ENCODE assay signal across 8 mouse cellular contexts in genomic region chr2:85048168-85048751, GRCm38 (mm10). TPM values are rescaled to one million over a fixed set of nuclear protein-coding genes. Genes with fewer than 3 reads are reported as not detected.
DNase-seq lines count a peak whose midpoint lies in the region; ATAC-seq lines count a peak whose summit lies in the region.

No protein-coding gene starts in this region.

- H3K27me3 ChIP-seq in intestine, embryonic 15.5 days (replicated peaks), result no peaks in the 10 kb centered on the region
- H3K27me3 ChIP-seq in midbrain, embryonic 10.5 days (ENCODE audit: low read depth, poor library complexity, severe bottlenecking), result no peaks in the 10 kb centered on the region

- peaks cover 48% of the 10 kb centered on the region for H3K4me1 ChIP-seq in intestine, embryonic 15.5 days (replicated peaks)
- peaks cover 42% of the 10 kb centered on the region for H3K4me1 ChIP-seq in midbrain, embryonic 10.5 days

- H3K27ac ChIP-seq in intestine, embryonic 15.5 days, result peak overlapping the region; percentile 97
- peak overlapping the region; percentile 92 for H3K27ac ChIP-seq in midbrain, embryonic 10.5 days (replicated peaks)

- H3K9me3 ChIP-seq in intestine, embryonic 15.5 days, result no peaks in the 10 kb centered on the region
- no peaks in the 10 kb centered on the region for H3K9me3 ChIP-seq in midbrain, embryonic 10.5 days (replicated peaks)

- peaks cover 40% of the 10 kb centered on the region for H3K36me3 ChIP-seq in intestine, embryonic 15.5 days
- peaks cover 60% of the 10 kb centered on the region for H3K36me3 ChIP-seq in midbrain, embryonic 10.5 days

- H3K4me2 ChIP-seq in intestine, embryonic 15.5 days (replicated peaks), result peak overlapping the region; percentile 59

- under 1% methylated on average over 32 of the region's 44 CpGs for WGBS in intestine, embryonic 15.5 days
- 1% methylated on average over 40 of the region's 44 CpGs for WGBS in midbrain, embryonic 10.5 days

- peak overlapping the region; percentile 69 for H3K4me3 ChIP-seq in intestine, embryonic 15.5 days (replicated peaks)
- peak overlapping the region; percentile 79 for H3K4me3 ChIP-seq in midbrain, embryonic 10.5 days

- intact Hi-C loops in left cerebral cortex, postnatal 4 days (cut with DNase I), result no loop called here

- DNase-seq in adrenal gland, adult 18-20 months (ENCODE audit: low spot score in 2 of 2), result peak; percentile 61 to 67
- DNase-seq in embryo, embryonic 10.5 days (ENCODE audit: low spot score), result peak; percentile 76
- peak; percentile 63 to 84 for DNase-seq in gastrocnemius, postnatal 4 days (ENCODE audit: low spot score in 2 of 2)
- DNase-seq in left cerebral cortex, postnatal 4 days, result peak; percentile 83
- DNase-seq in midbrain, embryonic 10.5 days (ENCODE audit: low spot score), result peak; percentile 73
- peak; percentile 71 to 74 for DNase-seq in right cerebral cortex, postnatal 36 days (ENCODE audit: low spot score in 2 of 2)
- no peak for DNase-seq in yolk sac, embryonic 10.5 days (ENCODE audit: low spot score)

- ATAC-seq in intestine, embryonic 15.5 days, result peak; percentile 60

- H3K9ac ChIP-seq in intestine, embryonic 15.5 days, result peak overlapping the region; percentile 69

RNA-seq across cellular contexts. Expression of gene Tnks1bp1, which starts 0.4 kb away (rescaled TPM):
- total RNA-seq in adrenal gland, adult 18-20 months (2021), result 10 to 100 TPM; 82.1 to 89.6 TPM
- 10 to 100 TPM; 89.8 to 92.6 TPM for total RNA-seq in gastrocnemius, postnatal 4 days (2021)
- polyA plus RNA-seq in intestine, embryonic 15.5 days (2015; fragmentation: Nextera tagmentation; extraction: Ambion mirVana), result 35.2 and 35.5 TPM in 2 replicates
- 10 to 100 TPM; 80.1 to 91.9 TPM for total RNA-seq in left cerebral cortex, postnatal 4 days (2021)
- polyA plus RNA-seq in midbrain, embryonic 10.5 days (2016; fragmentation: Nextera tagmentation; extraction: Ambion mirVana), result 29.9 and 33.7 TPM in 2 replicates

RNA-seq across cellular contexts. Expression of gene P2rx3, which starts 11.0 kb away (rescaled TPM):
- under 1 TPM; 0.74 to 0.86 TPM for total RNA-seq in adrenal gland, adult 18-20 months (2021)
- under 1 TPM; 0.60 to 0.91 TPM for total RNA-seq in gastrocnemius, postnatal 4 days (2021)
- polyA plus RNA-seq in intestine, embryonic 15.5 days (2015; fragmentation: Nextera tagmentation; extraction: Ambion mirVana), result 1.0 and 1.4 TPM in 2 replicates
- total RNA-seq in left cerebral cortex, postnatal 4 days (2021), result 1 to 10 TPM; 1.0 to 1.4 TPM
- polyA plus RNA-seq in midbrain, embryonic 10.5 days (2016; fragmentation: Nextera tagmentation; extraction: Ambion mirVana), result 4.7 and 6.2 TPM in 2 replicates

RNA-seq across cellular contexts. Expression of gene Ssrp1, which starts 11.2 kb away (rescaled TPM):
- total RNA-seq in adrenal gland, adult 18-20 months (2021), result 100 to 1,000 TPM in 1 of 2 experiments, 10 to 100 TPM in 1; 96.5 to 122 TPM
- total RNA-seq in gastrocnemius, postnatal 4 days (2021), result 100 to 1,000 TPM in 1 of 2 experiments, 10 to 100 TPM in 1; 98.2 to 105 TPM
- 256 and 258 TPM in 2 replicates for polyA plus RNA-seq in intestine, embryonic 15.5 days (2015; fragmentation: Nextera tagmentation; extraction: Ambion mirVana)
- 100 to 1,000 TPM; 146 to 154 TPM for total RNA-seq in left cerebral cortex, postnatal 4 days (2021)
- polyA plus RNA-seq in midbrain, embryonic 10.5 days (2016; fragmentation: Nextera tagmentation; extraction: Ambion mirVana), result 392 and 411 TPM in 2 replicates
